Mouse (Mus musculus): ENCODE measurements around the gene Epb41l5.
A peak's percentile ranks its signal among the peaks of the same experiment; 100 is the strongest.

Gene Epb41l5

DNA sequence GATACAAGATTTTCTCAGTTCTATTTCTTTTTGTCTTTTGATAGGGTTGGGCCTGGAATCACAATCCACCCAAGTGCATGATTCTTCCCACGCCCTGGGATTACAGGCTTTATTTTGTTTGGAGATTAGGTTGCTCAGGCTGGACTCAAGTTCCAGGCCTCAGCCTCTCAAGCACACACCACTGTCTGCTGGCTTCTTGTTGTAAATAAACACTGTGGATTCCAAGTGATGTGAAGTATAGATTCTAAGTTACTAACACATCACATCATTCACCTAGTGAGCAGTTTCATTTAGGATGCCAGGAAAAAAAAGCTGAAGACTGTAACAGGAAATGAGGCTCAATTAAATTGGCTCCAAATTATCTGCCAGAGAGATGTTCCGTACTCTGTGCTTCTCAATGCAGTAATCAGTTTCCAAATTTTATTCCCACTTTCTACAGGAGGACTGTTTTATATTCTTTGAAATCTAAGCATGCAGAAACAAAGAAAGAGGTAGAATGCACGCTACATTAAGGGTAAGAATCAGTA lies 51.8 kb downstream of the Epb41l5 start:
- DNase-seq (ENCODE audit: low spot score in 2 of 2) = no peak

- peak in 1 of 2 experiments; percentile 8 for DNase-seq (ENCODE audit: low spot score in 2 of 2)
Observed at GRCm38 (mm10) chr1:119590041-119590440, 58.8 kb downstream of the Epb41l5 start.

- no peak for DNase-seq (ENCODE audit: low spot score in 2 of 2)
Observed at GRCm38 (mm10) chr1:119584974-119585373, 63.8 kb downstream of the Epb41l5 start.

DNA sequence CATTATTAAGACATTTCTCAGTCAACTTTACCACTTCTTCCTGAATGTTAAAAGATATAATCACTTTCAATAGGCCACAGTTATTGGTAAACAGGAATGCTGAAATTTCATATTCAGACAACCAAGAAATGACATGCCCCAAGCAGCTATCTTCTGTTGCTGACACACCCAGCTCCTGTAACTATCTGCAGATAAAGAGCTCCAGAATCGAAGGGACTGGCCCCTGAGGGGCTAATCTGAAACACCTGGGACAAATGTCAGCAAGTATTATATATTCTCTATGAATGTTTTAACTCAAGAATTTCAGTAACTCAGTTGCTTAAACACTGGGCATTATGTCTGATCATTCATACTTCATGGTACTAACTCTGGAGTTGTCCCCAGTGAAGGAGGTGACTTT lies 78.7 kb downstream of the Epb41l5 start:
- DNase-seq (ENCODE audit: low spot score in 2 of 2) = no peak

- DNase-seq (ENCODE audit: low spot score in 2 of 2) = no peak
Observed at GRCm38 (mm10) chr1:119565531-119565930, 83.3 kb downstream of the Epb41l5 start.

- no peak for DNase-seq (ENCODE audit: low spot score in 2 of 2)
Observed at GRCm38 (mm10) chr1:119557641-119558395, 91.0 kb downstream of the Epb41l5 start.

GRCm38 (mm10) chr1:119555651-119556050 lies 93.1 kb downstream of the Epb41l5 start:
- DNase-seq (ENCODE audit: low spot score in 2 of 2) = no peak

- no peak for DNase-seq (ENCODE audit: low spot score in 2 of 2)
Observed at GRCm38 (mm10) chr1:119551651-119552050, 97.1 kb downstream of the Epb41l5 start.

DNA sequence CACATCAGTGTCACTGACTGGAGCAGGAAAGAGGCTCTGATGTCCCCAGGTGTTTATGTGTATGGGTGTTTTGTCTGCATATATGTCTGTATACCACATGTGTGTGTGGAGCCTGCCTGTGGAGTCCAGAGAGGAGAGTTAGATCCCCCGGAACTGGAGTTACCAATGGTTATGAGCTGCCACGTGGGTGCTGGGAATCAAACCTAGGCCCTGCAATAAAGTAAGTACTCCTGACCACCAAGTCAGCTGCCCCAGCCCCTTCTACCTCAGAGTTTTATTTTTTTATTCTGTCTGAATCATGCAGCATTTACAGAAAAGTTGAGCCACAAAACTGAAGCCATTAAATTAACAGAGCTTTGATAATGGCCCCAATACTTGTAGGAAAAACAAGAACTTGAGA lies 98.7 kb downstream of the Epb41l5 start:
- no peak for DNase-seq (ENCODE audit: low spot score in 2 of 2)

- no peak for DNase-seq (ENCODE audit: low spot score in 2 of 2)
Observed at GRCm38 (mm10) chr1:119549327-119549689, 99.5 kb downstream of the Epb41l5 start.

DNA sequence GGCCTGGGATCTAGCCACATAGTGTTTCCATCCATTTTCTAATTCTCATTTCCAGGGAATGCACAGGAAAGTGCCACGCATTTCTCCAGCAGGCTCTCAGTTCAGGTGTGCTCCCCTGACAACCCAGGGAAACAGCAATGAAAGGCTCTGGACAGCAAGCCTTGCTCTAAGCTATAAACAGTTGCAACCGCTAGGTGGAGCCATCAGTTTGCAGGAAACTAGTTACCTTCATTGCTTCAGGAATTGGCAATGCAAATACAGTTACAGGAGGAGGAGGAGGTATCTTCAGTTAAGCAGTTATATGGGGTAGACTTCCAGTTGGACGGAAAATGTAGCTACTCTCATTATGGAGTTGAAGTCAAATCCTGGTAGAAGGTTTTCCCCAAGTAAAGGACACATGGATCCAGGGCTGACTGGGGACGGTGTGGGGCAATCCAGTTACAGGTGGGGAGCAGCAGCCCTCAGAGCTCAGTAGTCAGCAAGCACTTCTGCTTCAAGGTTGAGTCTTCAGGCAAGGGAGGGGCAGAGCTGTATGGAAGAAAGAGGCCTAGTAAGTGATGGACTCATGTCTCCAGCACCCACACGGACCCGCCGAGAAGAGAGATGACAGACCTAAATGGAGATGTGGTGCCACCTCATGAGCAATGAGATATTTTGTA lies 100.0 kb downstream of the Epb41l5 start:
- DNase-seq (ENCODE audit: low spot score in 2 of 2) = peak; percentile 64 to 79

GRCm38 (mm10) chr1:119546490-119546889 lies 102.3 kb downstream of the Epb41l5 start:
- no peak for DNase-seq (ENCODE audit: low spot score in 2 of 2)

- no peak for DNase-seq (ENCODE audit: low spot score in 2 of 2)
Observed at GRCm38 (mm10) chr1:119545671-119546070, 103.1 kb downstream of the Epb41l5 start.

GRCm38 (mm10) chr1:119545164-119545563 lies 103.6 kb downstream of the Epb41l5 start:
- DNase-seq (ENCODE audit: low spot score in 2 of 2) = no peak

DNA sequence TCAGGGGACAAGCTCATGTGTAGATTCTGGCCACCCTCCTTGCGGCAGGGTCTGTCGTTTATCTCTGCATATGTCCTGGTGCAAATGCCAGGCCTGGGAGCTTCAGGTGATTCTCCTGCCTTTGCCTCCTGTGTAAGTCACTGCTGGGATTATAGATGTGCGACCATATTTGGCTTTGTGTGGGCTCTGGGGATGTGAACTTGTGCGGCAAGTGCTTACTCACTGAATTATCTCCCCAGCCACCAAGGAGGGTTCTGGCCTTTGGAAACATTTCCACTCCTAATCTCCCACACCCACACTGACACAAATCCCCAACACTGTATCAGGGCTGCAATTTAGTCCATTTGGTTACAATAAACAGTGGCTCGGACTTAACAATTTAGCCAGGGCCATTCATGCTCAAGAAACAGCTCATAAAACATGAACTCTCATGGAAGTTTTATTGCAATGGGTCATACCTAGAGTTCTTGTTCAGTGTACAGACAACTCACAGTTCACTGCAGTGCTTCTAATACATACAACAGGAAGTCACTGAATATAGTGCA lies 104.1 kb downstream of the Epb41l5 start:
- DNase-seq (ENCODE audit: low spot score in 2 of 2) = no peak

- DNase-seq (ENCODE audit: low spot score in 2 of 2) = no peak
Observed at GRCm38 (mm10) chr1:119543316-119543715, 105.5 kb downstream of the Epb41l5 start.

- DNase-seq (ENCODE audit: low spot score in 2 of 2) = no peak
Observed at GRCm38 (mm10) chr1:119541570-119541969, 107.2 kb downstream of the Epb41l5 start.

DNA sequence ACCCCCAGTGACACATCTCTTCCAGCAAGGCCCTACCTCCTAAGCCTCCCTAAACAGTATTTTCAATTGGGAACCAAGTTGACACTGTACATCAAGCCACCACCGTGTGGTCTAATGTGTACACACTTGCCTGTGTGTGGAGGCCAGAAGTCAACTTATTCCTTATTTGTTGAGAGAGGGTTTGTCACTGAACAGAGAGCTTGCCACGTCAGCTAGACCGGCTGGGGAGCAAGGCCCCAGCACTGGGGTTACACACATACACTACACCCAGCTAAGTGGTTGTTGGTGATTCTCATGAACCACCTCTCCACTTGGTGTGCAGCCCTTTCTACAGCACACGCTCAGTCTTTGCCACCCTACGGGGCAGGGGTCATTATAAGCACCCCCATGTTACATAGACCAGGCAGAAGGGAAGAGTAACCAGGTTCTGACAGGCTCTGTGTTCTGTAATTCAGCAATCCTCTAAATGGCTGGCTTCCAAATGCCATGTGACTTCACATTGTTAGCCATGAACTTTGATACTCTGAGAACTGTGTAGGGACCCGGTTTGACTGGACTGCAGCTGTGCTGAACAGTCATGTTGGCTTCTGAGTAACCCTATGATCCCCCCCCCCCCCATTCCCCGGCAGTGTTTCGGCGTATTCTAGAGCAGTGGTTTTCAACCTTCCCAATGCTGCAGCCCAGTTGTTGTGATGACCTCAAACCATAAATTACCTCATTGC lies 107.8 kb downstream of the Epb41l5 start:
- no peak for DNase-seq (ENCODE audit: low spot score in 2 of 2)

- no peak for DNase-seq (ENCODE audit: low spot score in 2 of 2)
Observed at GRCm38 (mm10) chr1:119539252-119539651, 109.5 kb downstream of the Epb41l5 start.

- no peak for DNase-seq (ENCODE audit: low spot score in 2 of 2)
Observed at GRCm38 (mm10) chr1:119537651-119538050, 111.1 kb downstream of the Epb41l5 start.

- no peak for DNase-seq (ENCODE audit: low spot score in 2 of 2)
Observed at GRCm38 (mm10) chr1:119536122-119536521, 112.7 kb downstream of the Epb41l5 start.

- no peak for DNase-seq (ENCODE audit: low spot score in 2 of 2)
Observed at GRCm38 (mm10) chr1:119534341-119534740, 114.5 kb downstream of the Epb41l5 start.

All from urinary bladder, postnatal 36 days (tissue).